Mouse (Mus musculus) heart, embryonic 10.5 days (tissue): ENCODE data around the gene Epb41l2. TPM values are rescaled to one million over a fixed set of nuclear protein-coding genes. Genes with fewer than 3 reads are reported as not detected.

Experiments used
- DNase-seq: peaks from one replicate; pipeline ENCODE4 v3.0.0-alpha.2; 2017; ENCODE audit warnings: low spot score
- H3K27ac ChIP-seq: fragments of 300-500 bp; sonication (generic); 2 replicates; pipeline ENCODE4 v1.5.1; 2016; ENCODE audit warnings: mild to moderate bottlenecking
- H3K27me3 ChIP-seq: fragments of 300-500 bp; sonication (generic); 2 replicates; pipeline ENCODE4 v1.6.1; 2016; ENCODE audit warnings: mild to moderate bottlenecking; ENCODE audit not compliant: poor library complexity, insufficient read depth, severe bottlenecking
- H3K36me3 ChIP-seq: fragments of 300-500 bp; sonication (generic); 2 replicates; pipeline ENCODE4 v1.6.1; 2016; ENCODE audit warnings: mild to moderate bottlenecking, moderate library complexity
- H3K4me1 ChIP-seq: fragments of 300-500 bp; sonication (generic); 2 replicates; pipeline ENCODE4 v1.6.1; 2016; ENCODE audit warnings: mild to moderate bottlenecking
- H3K4me3 ChIP-seq: fragments of 300-500 bp; sonication (generic); 2 replicates; pipeline ENCODE4 v1.5.1; 2016; ENCODE audit warnings: mild to moderate bottlenecking, moderate library complexity
- H3K9me3 ChIP-seq: fragments of 300-500 bp; sonication (generic); 2 replicates; pipeline ENCODE4 v1.6.1; 2016; ENCODE audit warnings: mild to moderate bottlenecking, moderate library complexity
- WGBS: fragments of 180-500 bp; shearing (Covaris S2); methylation state at CpG from one replicate; pipeline ENCODE4 v1.1.7; 2016; 5-methylcytosine and 5-hydroxymethylcytosine counted together
- polyA plus RNA-seq: library from polyadenylated mRNA; unstranded; fragments of >200 nt; fragmentation: Nextera tagmentation; extraction: Ambion mirVana; gene quantifications from 2 replicates; pipeline ENCODE4 v1.2.1, GENCODE M21; 2016

Epb41l2 gene
- polyA plus RNA-seq, 1 experiment from 2014 or later, result 55.6 TPM

DNA sequence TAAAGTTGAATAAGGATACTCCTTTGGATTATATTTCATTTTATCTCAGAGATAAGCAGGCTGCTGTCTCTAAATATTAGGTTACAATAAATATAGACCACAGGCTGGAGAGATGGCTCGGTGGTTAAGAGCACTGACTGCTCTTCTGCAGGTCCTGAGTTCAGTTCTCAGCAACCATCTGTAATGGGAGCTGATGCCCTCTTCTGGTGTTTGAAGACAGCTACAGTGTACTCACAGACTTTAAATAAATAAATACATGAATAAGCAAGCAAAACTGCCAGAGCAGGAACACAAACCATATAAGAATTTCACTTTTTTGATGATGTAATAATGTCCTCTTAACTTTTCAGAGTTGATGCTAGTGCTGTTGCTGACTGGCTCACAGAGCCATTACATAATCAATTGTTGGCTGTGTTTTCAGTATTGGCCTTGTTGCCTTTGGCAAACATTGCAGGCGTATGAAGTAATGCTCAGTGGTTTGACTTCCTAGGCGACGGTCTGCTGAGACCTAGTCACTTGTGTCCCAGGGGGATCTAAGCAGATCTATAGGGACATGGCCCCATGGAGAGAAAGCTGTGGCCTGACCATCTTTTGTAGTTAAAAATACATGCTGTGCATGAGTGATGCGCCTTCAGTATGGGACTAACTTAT lies 35.8 kb downstream of the Epb41l2 start:
- WGBS, result 75% methylated on average over 5 of the region's 5 CpGs
- H3K4me1 ChIP-seq, result peaks cover 50% of the 10 kb centered on the region
- no peak overlapping the region for H3K27ac ChIP-seq
- H3K4me3 ChIP-seq, result no peak overlapping the region
- no peaks in the 10 kb centered on the region for H3K36me3 ChIP-seq
- no peak for DNase-seq
- no peaks in the 10 kb centered on the region for H3K27me3 ChIP-seq
- no peaks in the 10 kb centered on the region for H3K9me3 ChIP-seq

DNA sequence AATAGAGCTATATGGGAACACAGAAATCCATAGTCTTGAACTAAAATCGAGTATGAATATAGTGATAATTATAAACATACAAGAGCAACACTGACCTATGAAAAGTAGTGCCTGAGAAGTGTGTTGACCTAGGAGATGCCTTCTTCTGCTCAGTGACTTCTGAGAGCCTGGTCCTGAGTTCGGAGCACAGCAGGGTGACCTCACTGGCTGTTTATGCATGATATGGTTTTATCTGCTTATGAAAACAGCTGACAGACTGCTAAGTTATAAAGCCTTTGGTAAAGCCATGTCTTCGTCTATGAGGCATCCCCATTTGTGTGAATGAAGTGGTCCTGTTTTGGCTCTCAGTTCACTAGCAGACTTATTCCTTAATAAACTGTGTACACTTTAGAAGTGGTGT lies 37.3 kb downstream of the Epb41l2 start:
- WGBS, result 62% methylated on average over 3 of the region's 3 CpGs
- Histone ChIP-seq H3K36me3 (no peaks in the 10 kb centered on the region), H3K4me1 (peaks cover 61% of the 10 kb centered on the region), H3K4me3 (no peak overlapping the region), H3K27ac (no peak overlapping the region), H3K27me3 (no peaks in the 10 kb centered on the region), H3K9me3 (no peaks in the 10 kb centered on the region)
- DNase-seq, result no peak

DNA sequence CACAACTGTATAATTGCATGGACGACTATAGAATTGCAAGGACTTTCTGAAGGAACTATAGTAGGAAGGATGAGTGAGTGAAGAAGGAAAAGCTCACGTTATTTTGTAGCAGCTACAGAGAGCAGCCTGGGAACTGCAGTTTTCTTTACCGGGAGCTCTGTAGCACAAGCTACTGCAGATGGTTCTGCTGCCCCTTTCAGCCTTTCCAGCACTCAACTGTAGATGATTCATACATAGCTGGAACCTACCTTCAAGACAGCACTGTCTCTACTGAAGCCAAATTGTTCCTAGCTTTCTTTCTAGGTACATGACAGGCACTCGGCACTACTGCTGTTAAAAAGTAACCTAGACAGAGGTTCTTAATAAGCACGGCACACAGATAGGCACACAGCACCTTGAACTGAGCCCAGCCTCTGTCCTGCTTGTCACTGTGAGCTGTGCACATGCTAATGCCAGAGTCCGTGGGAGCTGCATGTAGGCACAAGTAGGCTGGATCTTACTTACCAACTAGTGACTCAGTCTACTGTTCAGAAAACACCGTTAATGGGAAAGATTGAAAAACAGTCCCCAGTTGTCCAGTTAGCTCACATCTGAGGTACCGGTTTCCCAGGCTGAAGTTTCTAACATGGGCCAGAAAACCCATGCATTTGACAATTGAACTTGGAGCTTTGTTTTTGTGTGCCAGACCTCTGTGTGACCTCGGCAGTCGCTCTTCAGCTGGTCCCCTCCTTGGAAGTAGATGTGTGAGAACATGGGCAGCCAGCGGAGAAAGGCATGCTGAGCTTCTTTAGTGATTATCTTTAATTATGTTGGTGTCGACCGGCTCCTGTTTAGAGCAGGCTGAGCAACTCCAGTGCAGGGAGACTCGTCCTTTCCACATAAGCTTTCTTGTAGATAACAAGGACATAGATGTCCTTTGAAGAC lies 38.4 kb downstream of the Epb41l2 start:
- Histone ChIP-seq H3K4me1 (peaks cover 54% of the 10 kb centered on the region), H3K4me3 (no peak overlapping the region), H3K27ac (peak overlapping the region; percentile 49), H3K9me3 (no peaks in the 10 kb centered on the region), H3K27me3 (no peaks in the 10 kb centered on the region), H3K36me3 (no peaks in the 10 kb centered on the region)
- WGBS, result 40% methylated on average over 14 of the region's 14 CpGs
- no peak for DNase-seq

DNA sequence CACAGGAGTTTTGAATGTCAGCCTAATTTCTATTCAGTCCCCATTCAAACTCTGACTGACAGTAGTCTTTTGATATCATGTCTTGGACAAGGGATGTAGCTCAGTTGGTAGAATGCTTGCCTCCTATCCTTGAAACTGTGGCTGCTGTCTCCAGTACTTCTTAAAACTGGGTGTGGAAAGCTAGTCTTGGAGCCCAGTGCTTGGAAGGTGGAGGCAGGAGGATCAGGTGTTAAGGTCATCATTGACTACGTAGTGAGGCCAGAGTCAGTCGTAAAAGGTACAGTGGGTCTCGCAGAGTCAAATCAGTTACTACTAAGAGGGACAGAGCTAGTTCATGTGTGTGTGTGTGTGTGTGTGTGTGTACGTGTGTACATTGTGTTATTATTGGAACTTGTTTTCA lies 39.4 kb downstream of the Epb41l2 start:
- no peaks in the 10 kb centered on the region for H3K9me3 ChIP-seq
- DNase-seq, result no peak
- H3K4me3 ChIP-seq, result no peak overlapping the region
- no peaks in the 10 kb centered on the region for H3K27me3 ChIP-seq
- WGBS, result 86% methylated on average over 4 of the region's 4 CpGs
- H3K4me1 ChIP-seq, result peaks cover 55% of the 10 kb centered on the region
- no peaks in the 10 kb centered on the region for H3K36me3 ChIP-seq
- H3K27ac ChIP-seq, result no peak overlapping the region

DNA sequence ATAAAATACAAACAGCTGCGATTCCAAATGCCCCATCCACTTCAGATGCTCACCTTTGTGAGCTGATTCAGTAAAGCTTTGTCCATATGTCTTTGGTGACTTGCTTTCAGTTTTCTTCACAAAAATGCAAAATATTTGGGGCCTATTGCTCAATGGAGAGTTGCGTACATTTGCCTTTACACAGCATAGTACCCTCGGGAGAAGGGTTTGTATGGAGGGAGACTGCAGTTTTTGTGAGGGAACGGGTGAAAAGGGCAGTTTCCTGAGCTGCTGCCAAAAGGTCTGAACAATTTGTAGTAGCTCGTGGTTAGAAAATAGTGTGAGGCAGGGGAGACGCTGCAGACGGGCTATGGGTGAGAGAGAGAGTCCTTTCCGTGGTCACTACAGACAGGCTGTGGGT lies 40.5 kb downstream of the Epb41l2 start:
- H3K9me3 ChIP-seq, result no peaks in the 10 kb centered on the region
- 71% methylated on average over 8 of the region's 8 CpGs for WGBS
- no peak overlapping the region for H3K27ac ChIP-seq
- H3K4me3 ChIP-seq, result no peak overlapping the region
- no peaks in the 10 kb centered on the region for H3K36me3 ChIP-seq
- DNase-seq, result no peak
- no peaks in the 10 kb centered on the region for H3K27me3 ChIP-seq
- peaks cover 62% of the 10 kb centered on the region for H3K4me1 ChIP-seq

DNA sequence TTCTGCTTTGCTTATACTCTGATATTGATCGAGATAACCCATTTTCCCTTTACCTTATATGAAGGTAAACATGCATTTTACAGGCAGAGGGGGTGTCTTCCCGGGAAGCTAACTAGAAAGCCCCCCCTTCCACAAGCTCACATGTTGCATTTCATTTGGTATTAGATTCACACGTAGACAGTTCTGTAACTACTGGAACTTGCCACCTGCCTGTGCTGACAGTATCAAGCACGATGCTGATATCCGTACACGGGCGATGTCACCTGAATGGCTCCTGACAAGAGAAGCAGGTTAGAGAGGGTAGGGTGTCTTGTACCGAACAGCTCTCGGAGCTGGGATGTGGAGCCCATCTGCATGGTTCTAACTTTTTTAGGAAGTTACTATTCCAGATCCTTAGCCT lies 41.0 kb downstream of the Epb41l2 start:
- no peaks in the 10 kb centered on the region for H3K36me3 ChIP-seq
- no peaks in the 10 kb centered on the region for H3K27me3 ChIP-seq
- no peak overlapping the region for H3K4me3 ChIP-seq
- H3K27ac ChIP-seq, result no peak overlapping the region
- no peak for DNase-seq
- 68% methylated on average over 9 of the region's 9 CpGs for WGBS
- no peaks in the 10 kb centered on the region for H3K9me3 ChIP-seq
- peaks cover 59% of the 10 kb centered on the region for H3K4me1 ChIP-seq

DNA sequence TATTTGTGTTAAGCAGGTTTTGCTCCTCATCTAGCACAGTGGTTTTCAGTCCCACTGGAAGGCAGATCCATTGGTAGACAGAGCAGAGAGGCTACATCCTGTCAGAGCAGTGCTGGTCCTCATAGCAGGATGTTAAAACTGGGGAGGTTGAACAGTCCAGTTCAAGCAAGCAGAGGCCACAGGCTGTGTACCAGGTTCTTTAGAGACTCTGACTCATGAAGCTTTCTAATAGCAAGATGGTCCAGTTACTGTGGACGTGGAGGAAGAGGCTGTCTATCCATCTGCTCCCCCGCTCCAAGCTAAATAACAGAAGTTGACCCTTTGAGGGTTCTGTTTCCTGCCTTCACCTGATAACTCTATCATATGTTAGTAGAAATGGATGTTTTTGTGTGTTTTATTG lies 41.8 kb downstream of the Epb41l2 start:
- DNase-seq, result no peak
- H3K9me3 ChIP-seq, result no peaks in the 10 kb centered on the region
- H3K36me3 ChIP-seq, result no peaks in the 10 kb centered on the region
- WGBS, result 67% methylated on average over 2 of the region's 2 CpGs
- peaks cover 52% of the 10 kb centered on the region for H3K4me1 ChIP-seq
- H3K27me3 ChIP-seq, result no peaks in the 10 kb centered on the region
- no peak overlapping the region for H3K4me3 ChIP-seq
- H3K27ac ChIP-seq, result no peak overlapping the region

DNA sequence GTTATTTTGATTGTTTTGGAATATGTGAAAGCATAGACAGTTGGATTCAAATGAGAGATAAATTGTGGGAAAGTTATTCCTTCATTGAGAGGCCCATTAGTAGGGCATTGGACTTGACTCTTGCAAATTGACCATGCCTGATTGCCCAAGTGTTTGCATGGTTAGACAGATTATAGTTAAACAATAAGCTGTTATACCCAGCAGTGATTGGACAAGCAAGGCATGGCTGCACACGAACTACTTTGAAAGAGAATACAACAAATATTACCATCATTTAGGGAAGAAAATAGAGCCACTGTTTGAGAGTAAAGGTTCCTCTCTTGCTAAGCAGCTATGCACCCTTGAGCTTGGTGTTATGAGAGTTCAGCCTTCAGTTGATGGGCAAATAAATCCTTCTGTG lies 43.3 kb downstream of the Epb41l2 start:
- no peaks in the 10 kb centered on the region for H3K9me3 ChIP-seq
- no peak overlapping the region for H3K27ac ChIP-seq
- DNase-seq, result no peak
- H3K4me1 ChIP-seq, result peaks cover 54% of the 10 kb centered on the region
- H3K27me3 ChIP-seq, result no peaks in the 10 kb centered on the region
- no peak overlapping the region for H3K4me3 ChIP-seq
- WGBS, result 73% methylated on average over 1 of the region's 1 CpGs
- H3K36me3 ChIP-seq, result no peaks in the 10 kb centered on the region

DNA sequence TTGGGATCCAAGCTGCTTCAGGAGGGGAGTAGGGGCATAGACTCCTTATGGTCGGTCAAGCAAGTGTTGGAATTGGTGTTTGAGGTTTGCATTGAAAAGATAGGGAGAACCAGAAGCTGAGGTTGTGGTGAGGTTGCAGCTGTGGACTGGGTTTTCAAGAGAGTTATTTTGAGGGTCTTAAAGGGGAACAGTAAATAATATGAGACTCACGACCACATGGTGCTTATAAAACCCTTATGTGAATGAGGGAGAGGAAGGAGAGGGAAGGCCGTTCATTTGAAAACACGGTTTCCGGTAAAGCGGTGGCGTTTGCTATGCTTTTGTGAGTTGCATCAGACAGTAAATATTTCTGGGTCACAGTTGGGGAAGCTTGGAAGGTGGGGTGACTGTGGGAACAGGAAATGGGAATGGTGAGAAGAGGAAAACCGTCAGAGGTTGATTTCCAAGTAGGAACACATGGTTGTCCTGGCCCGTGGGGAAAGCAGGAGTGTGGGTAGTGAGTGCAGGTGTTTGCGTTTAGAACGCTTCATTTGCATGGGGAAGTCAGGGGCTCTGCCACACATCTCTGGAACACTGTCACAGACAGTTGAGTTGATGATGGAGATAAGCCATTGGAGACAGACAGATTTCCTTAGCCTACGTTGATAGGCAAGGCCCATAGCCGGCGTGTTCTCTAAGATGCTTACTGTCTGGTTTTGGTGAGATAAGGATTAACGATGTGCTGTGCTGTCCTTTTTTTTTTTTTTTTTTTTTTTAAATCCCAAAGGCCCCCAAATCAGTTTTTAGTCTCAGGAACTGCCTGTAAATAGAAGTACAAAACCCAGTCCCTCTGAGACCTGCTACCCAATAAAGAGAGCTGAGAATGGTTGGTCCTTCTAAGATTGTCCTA lies 44.5 kb downstream of the Epb41l2 start:
- 64% methylated on average over 15 of the region's 15 CpGs for WGBS
- DNase-seq, result no peak
- Histone ChIP-seq H3K4me3 (no peak overlapping the region), H3K4me1 (peaks cover 49% of the 10 kb centered on the region), H3K27ac (no peak overlapping the region), H3K9me3 (no peaks in the 10 kb centered on the region), H3K27me3 (no peaks in the 10 kb centered on the region), H3K36me3 (no peaks in the 10 kb centered on the region)

DNA sequence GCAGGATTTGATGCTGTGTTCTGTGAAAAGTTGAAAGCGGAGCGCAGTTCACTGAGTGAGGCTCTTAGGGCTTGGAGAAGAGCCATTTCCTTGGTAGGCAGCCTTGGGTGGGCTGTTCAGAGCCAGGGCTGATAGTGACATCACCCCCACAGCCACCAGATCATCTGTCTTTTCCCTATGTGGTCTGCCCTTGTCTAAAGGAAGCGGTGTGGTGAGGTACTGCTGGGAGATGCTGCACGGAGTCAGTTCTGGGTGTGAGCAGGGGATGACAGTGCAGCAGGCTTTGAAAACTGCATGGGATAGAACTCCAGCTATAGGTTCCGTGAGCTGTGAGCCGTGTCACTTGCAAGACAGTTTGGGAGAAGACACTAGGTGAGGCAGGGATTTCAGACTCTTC lies 45.1 kb downstream of the Epb41l2 start:
- Histone ChIP-seq H3K36me3 (no peaks in the 10 kb centered on the region), H3K9me3 (no peaks in the 10 kb centered on the region), H3K27me3 (no peaks in the 10 kb centered on the region), H3K27ac (no peak overlapping the region), H3K4me1 (peaks cover 47% of the 10 kb centered on the region), H3K4me3 (no peak overlapping the region)
- WGBS, result 55% methylated on average over 6 of the region's 6 CpGs
- no peak for DNase-seq

DNA sequence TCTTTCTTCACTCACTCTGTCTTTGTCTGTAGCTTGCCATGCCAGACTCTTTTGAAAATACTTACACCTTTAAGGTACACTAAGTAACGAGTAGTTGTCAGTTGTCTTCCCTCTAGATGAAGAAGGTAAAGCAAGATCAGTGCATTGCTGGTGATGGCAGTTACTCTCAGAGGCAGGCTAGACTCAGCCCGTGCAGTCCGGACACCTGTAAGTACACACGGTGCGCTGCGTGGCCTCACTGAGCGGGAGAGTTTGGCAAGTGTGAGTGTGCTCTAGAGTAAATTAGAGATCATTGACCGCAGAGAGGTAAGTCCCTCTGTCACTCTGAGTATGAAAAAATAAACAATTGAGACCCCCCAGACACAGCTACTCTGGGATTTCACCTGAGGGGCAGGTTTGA lies 46.0 kb downstream of the Epb41l2 start:
- Histone ChIP-seq H3K9me3 (no peaks in the 10 kb centered on the region), H3K27me3 (no peaks in the 10 kb centered on the region), H3K4me3 (no peak overlapping the region), H3K36me3 (no peaks in the 10 kb centered on the region), H3K27ac (no peak overlapping the region), H3K4me1 (peaks cover 39% of the 10 kb centered on the region)
- DNase-seq, result no peak
- WGBS, result 85% methylated on average over 8 of the region's 8 CpGs

DNA sequence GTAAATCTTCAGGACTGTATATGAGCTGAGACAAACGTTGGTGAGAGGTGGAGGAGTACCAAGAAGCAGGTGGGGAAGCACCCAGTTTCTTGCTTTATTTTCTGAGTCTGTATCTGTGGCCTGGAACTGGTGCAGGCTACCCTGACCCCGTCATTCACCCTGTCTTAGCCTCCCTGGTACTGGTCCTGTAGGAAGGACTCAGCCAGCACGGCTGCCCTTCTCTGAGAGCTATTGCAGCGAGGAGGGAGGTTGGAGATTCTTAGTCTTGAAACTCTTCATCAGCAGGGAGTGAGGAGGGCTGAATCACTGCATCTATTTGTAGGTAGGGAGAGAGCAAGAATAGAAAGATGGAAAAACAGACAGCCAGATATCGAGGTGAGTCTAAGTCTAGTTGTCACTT lies 47.1 kb downstream of the Epb41l2 start:
- no peak for DNase-seq
- WGBS, result 72% methylated on average over 5 of the region's 5 CpGs
- Histone ChIP-seq H3K27me3 (no peaks in the 10 kb centered on the region), H3K27ac (no peak overlapping the region), H3K4me1 (peaks cover 31% of the 10 kb centered on the region), H3K9me3 (no peaks in the 10 kb centered on the region), H3K4me3 (no peak overlapping the region), H3K36me3 (no peaks in the 10 kb centered on the region)
